Mouse (Mus musculus) stomach, postnatal 0 days (tissue): ENCODE data around the gene Ptprn2.

Experiments used
- CTCF ChIP-seq: IDR thresholded peaks from 2 replicates; pipeline ENCODE4 v1.5.1; 2016; ENCODE audit warnings: antibody characterized with exemption, low read depth, mild to moderate bottlenecking, moderate library complexity
- EP300 ChIP-seq: optimal IDR thresholded peaks from 2 replicates; pipeline ENCODE3; 2016; ENCODE audit warnings: antibody characterized with exemption

DNA sequence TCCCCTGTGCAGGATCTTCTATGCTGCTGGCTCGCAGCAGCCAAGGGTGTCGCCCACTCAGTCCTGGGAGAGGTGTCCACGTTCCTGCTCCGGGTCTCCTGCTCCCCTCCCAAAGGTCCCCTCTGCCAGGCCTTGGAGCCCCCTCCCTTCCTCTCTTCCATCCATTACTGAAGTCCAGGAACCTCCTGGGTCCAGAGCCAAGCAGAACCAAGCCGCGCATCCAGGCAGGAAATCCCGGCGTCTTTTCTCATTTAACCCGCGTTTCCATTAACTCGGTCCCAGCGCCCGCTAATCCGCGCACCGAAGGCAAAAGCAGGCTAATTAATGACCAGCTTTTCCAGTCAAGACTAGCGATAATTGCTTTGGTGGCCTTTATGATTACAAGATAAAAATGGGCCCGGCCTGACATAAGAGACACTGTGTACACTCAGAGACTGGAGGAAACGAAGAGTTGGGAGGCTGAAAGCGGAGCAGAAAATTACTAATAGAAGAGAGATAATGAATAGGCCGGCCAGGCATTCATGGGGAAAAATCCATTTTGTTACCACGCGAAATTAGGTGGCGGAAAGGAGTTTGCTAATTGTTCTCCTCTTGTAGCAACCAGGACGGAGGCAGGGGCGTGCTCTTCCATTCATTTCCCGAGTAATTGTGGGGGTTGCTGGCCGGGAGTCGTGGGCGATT is 674.8 kb downstream of the Ptprn2 start:
- no peak for TF ChIP-seq CTCF
- no peak for TF ChIP-seq EP300
